Mouse (Mus musculus) hindbrain, embryonic 15.5 days (tissue): ENCODE measurements at regions not wholly inside any gene's neighbourhood (a gene's known extent, or its start where the extent isn't known, plus 50 kb on each side); places are given as distances from the start of the nearest gene placed in this dataset.

ENCODE experiments used
- ATAC-seq: fragments of 200-750 bp; cut with Nextera tagmentation; 2 replicates; pipeline ENCODE4 v1.8.0; 2017; ENCODE audit warnings: low read depth, moderate number of reproducible peaks, moderate TSS enrichment; ENCODE audit not compliant: low FRiP score
- H3K27ac ChIP-seq: fragments of 300-500 bp; sonication (generic); replicated peaks from 2 replicates; pipeline ENCODE4 v1.5.1; 2015; ENCODE audit warnings: mild to moderate bottlenecking, inconsistent platforms
- H3K27me3 ChIP-seq: fragments of 300-500 bp; sonication (generic); 2 replicates; pipeline ENCODE4 v1.6.1; 2015; ENCODE audit warnings: control low read depth, inconsistent platforms
- H3K36me3 ChIP-seq: fragments of 300-500 bp; sonication (generic); 2 replicates; pipeline ENCODE4 v1.6.1; 2015; ENCODE audit warnings: control low read depth, inconsistent platforms
- H3K4me1 ChIP-seq: fragments of 300-500 bp; sonication (generic); replicated peaks from 2 replicates; pipeline ENCODE4 v1.6.1; 2015; ENCODE audit warnings: control low read depth, inconsistent platforms
- H3K4me2 ChIP-seq: fragments of 300-500 bp; sonication (generic); 2 replicates; pipeline ENCODE4 v1.6.1; 2015; ENCODE audit warnings: moderate library complexity, mild to moderate bottlenecking, inconsistent platforms
- H3K4me3 ChIP-seq: fragments of 300-500 bp; sonication (generic); 2 replicates; pipeline ENCODE4 v1.5.1; 2015; ENCODE audit warnings: mild to moderate bottlenecking, inconsistent platforms
- H3K9ac ChIP-seq: fragments of 300-500 bp; sonication (generic); 2 replicates; pipeline ENCODE4 v1.6.1; 2015; ENCODE audit warnings: inconsistent platforms
- H3K9me3 ChIP-seq: fragments of 300-500 bp; sonication (generic); 2 replicates; pipeline ENCODE4 v1.6.1; 2016; ENCODE audit warnings: control low read depth, inconsistent platforms
- WGBS: fragments of 180-500 bp; shearing (Covaris S2); methylation state at CpG from one replicate; pipeline ENCODE4 v1.1.7; 2015; 5-methylcytosine and 5-hydroxymethylcytosine counted together

- Histone ChIP-seq H3K27ac (no peak overlapping the region), H3K4me2 (no peak overlapping the region), H3K4me3 (no peak overlapping the region), H3K27me3 (no peaks in the 10 kb centered on the region), H3K4me1 (0 out of 2 replicates have a peak, but pooled peaks cover 7% of the 10 kb centered on the region), H3K36me3 (no peaks in the 10 kb centered on the region), H3K9ac (no peak overlapping the region), H3K9me3 (no peaks in the 10 kb centered on the region)
- WGBS = 48% methylated on average over 1 of the region's 1 CpGs
- no peak for ATAC-seq
These were observed 329.0 kb upstream of the Zfp462 start for GRCm38 (mm10) chr4:54615886-54616285.

DNA sequence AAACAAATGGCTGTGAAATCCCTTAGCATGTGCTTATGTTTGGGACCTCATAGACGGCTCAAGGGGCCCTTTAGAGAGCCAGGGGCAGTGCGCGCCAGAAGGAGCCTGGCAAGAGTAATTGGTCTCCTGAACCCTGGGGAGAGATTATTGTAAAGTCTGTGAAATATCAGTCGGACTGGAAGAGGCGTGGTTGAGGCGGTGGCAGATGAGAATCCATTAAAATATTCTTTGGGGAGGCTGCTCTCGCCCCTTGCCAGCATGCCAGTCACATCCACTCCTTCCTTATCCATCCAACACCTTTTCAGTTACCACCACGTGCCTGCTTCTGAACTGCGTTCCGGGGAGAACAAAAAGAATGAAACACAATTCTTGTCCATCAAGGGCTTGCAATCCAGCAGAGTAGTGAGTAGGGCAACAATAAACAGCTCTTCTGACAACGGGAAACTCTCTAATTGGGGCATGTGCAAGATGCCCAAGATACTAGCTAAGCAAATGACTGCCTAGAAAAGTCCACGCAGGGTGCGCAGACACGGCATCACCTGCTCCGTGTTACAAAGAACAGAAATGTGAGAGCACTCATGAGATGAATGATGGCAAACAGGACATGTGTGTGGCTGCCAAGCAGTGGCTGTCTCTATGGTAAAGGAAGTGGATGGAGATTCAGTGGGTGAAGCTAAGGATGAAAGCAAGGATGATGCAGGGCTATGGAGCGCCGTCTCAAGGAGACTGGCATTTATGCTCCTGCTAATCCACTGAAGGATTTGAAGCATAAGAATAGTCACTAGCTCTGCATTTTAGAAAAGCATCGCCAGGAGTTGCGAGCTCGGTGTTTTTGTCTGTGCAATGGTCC lies 320.6 kb upstream of the Zfp462 start:
- Histone ChIP-seq H3K36me3 (no peaks in the 10 kb centered on the region), H3K27ac (no peak overlapping the region), H3K4me2 (no peak overlapping the region), H3K4me3 (no peak overlapping the region), H3K27me3 (no peaks in the 10 kb centered on the region), H3K4me1 (0 out of 2 replicates have a peak, but pooled peaks cover 3% of the 10 kb centered on the region), H3K9me3 (no peaks in the 10 kb centered on the region), H3K9ac (no peak overlapping the region)
- 52% methylated on average over 20 of the region's 20 CpGs for WGBS
- peak; percentile 42; the same call in 1 of the 2 replicates for ATAC-seq

DNA sequence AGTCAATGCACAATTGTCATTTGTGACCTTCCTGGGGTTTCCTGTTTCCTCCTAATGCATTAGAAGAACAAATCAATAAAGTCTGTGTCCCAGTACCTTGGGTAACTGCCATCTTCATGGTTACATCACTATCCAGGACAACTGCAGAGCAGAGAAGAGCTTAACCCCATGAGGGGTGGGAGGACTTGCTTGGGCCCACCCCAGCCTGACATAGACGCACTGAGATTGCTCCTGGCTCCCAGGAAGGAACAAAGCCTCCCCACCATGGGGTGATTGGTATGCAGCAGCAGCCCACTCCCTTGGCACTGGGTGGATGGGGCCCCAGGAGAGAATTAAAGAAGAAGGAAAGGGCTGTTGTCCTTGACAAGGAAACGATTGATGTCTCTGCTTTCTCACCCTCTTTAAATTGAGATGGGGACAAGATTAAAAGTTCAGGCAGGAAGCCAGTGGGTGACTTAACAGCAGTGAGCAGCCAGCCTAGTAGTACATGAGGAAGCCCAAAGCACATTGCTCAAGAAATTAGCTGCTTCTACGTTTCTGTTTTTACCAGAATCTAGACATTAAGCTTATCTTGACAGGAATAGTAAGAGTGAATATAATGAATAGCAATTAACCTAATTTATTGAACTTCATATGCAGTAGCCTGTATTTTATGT lies 307.7 kb upstream of the Zfp462 start:
- Histone ChIP-seq H3K4me3 (no peak overlapping the region), H3K9ac (no peak overlapping the region), H3K4me1 (no peaks in the 10 kb centered on the region), H3K36me3 (no peaks in the 10 kb centered on the region), H3K4me2 (no peak overlapping the region), H3K27ac (no peak overlapping the region), H3K9me3 (no peaks in the 10 kb centered on the region), H3K27me3 (no peaks in the 10 kb centered on the region)
- ATAC-seq = peak; percentile 93
- 15% methylated on average over 3 of the region's 3 CpGs for WGBS

DNA sequence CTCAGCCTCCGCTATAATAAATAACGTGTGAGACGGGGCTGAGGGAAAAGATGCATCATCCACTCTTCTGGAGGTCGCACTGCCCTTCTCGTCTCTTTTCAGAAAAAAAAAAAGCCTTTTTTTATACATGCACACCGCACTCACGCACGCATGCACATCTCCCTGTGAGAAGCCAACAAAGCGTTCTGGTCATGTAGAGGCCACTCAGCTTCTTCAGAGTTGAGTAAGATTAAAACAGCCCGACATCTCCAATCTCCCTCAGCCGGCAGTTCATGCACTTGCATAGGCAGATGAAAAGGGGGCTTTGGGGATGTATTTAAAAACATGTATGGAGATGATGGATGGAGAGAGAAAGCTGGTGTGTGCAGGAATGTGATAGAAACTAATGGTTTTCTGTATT lies 298.8 kb upstream of the Zfp462 start:
- WGBS = 71% methylated on average over 11 of the region's 11 CpGs
- H3K9me3 ChIP-seq = no peaks in the 10 kb centered on the region
- peaks cover 8% of the 10 kb centered on the region; the same call in 1 of the 2 replicates for H3K4me1 ChIP-seq
- no peak overlapping the region for H3K9ac ChIP-seq
- H3K36me3 ChIP-seq = no peaks in the 10 kb centered on the region
- H3K4me2 ChIP-seq = no peak overlapping the region
- no peaks in the 10 kb centered on the region for H3K27me3 ChIP-seq
- H3K4me3 ChIP-seq = no peak overlapping the region
- peak overlapping the region; percentile 31; the same call in 1 of the 2 replicates for H3K27ac ChIP-seq
- no peak for ATAC-seq

GRCm38 (mm10) chr4:54646459-54646858 lies 298.4 kb upstream of the Zfp462 start:
- 0 out of 2 replicates have a peak, but pooled peaks have one; percentile 66 for ATAC-seq
- Histone ChIP-seq H3K4me3 (no peak overlapping the region), H3K9ac (no peak overlapping the region), H3K9me3 (no peaks in the 10 kb centered on the region), H3K27me3 (no peaks in the 10 kb centered on the region), H3K36me3 (no peaks in the 10 kb centered on the region), H3K27ac (peak overlapping the region; percentile 31; the same call in 1 of the 2 replicates), H3K4me2 (no peak overlapping the region), H3K4me1 (peaks cover 8% of the 10 kb centered on the region; the same call in 1 of the 2 replicates)
- WGBS = 41% methylated on average over 8 of the region's 8 CpGs

GRCm38 (mm10) chr4:54648254-54648653 lies 296.6 kb upstream of the Zfp462 start:
- Histone ChIP-seq H3K9me3 (no peaks in the 10 kb centered on the region), H3K36me3 (no peaks in the 10 kb centered on the region), H3K27ac (no peak overlapping the region), H3K9ac (no peak overlapping the region), H3K4me2 (no peak overlapping the region), H3K4me1 (peaks cover 26% of the 10 kb centered on the region), H3K4me3 (no peak overlapping the region), H3K27me3 (no peaks in the 10 kb centered on the region)
- no peak for ATAC-seq
- WGBS = 74% methylated on average over 4 of the region's 4 CpGs

GRCm38 (mm10) chr4:54651646-54652110 lies 293.2 kb upstream of the Zfp462 start:
- Histone ChIP-seq H3K9me3 (no peaks in the 10 kb centered on the region), H3K9ac (no peak overlapping the region), H3K27me3 (no peaks in the 10 kb centered on the region), H3K4me3 (no peak overlapping the region), H3K4me2 (no peak overlapping the region), H3K4me1 (peaks cover 23% of the 10 kb centered on the region), H3K27ac (peak overlapping the region; percentile 80), H3K36me3 (no peaks in the 10 kb centered on the region)
- no peak for ATAC-seq

GRCm38 (mm10) chr4:54652111-54653021 lies 292.5 kb upstream of the Zfp462 start:
- Histone ChIP-seq H3K4me2 (peak overlapping the region; percentile 40), H3K27me3 (no peaks in the 10 kb centered on the region), H3K9me3 (no peaks in the 10 kb centered on the region), H3K4me3 (no peak overlapping the region), H3K27ac (peak overlapping the region; percentile 80), H3K36me3 (no peaks in the 10 kb centered on the region), H3K9ac (no peak overlapping the region), H3K4me1 (peaks cover 20% of the 10 kb centered on the region)
- ATAC-seq = peak; percentile 92
- WGBS = 11% methylated on average over 11 of the region's 11 CpGs

DNA sequence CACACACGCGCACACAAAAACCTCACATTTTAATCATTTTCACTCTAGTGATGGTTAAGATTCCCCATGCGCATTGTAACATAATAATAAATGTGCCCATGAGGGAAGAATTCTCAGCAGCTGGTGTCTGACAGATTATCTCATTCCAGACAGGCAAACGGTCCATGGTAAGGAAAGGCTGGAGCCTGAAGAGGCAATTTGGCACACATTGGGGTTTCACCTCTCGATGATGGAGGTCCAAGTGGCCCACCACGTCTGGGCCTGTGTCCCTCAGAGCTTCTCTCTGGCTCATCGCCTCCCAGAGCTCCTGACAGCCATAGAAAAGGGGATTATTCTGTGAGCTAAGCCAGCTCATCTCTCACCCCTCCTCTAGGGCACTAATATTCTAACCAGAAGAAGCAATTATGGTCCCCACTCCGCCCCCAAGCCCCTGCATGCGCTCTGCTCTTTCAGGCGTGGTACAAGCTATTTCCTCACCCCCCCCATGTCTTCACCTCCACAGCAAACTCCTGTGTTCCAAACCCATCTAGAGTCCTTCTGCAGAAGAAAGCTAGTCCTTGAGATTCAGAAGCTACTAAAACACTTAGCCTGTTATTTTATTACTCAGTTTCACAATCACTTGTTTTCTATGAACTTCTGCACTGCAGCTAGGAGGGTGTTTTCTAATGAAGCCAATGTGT lies 291.6 kb upstream of the Zfp462 start:
- H3K9ac ChIP-seq = no peak overlapping the region
- H3K4me1 ChIP-seq = peaks cover 20% of the 10 kb centered on the region
- H3K9me3 ChIP-seq = no peaks in the 10 kb centered on the region
- WGBS = 17% methylated on average over 10 of the region's 10 CpGs
- peak overlapping the region; percentile 80 for H3K27ac ChIP-seq
- H3K4me2 ChIP-seq = peak overlapping the region; percentile 40
- H3K27me3 ChIP-seq = no peaks in the 10 kb centered on the region
- ATAC-seq = peak; percentile 73
- H3K36me3 ChIP-seq = no peaks in the 10 kb centered on the region
- H3K4me3 ChIP-seq = no peak overlapping the region
